Mouse (Mus musculus): ENCODE measurements around the gene Mtor. TPM values are rescaled to one million over a fixed set of nuclear protein-coding genes. Genes with fewer than 3 reads are reported as not detected.

Mtor gene
- total RNA-seq, 2 experiments from 2014 or later, result 85.4 to 91.7 TPM

Other genes starting within 250 kb of the Mtor start
- gene Disp3, start 160.6 kb upstream of the Mtor start, total RNA-seq (2021), result 10 to 100 TPM; 25.8 to 29.1 TPM
- gene Ubiad1, start 3.8 kb upstream of the Mtor start, total RNA-seq (2021), result 1 to 10 TPM; 8.9 to 9.1 TPM
- gene Angptl7, start 51.8 kb downstream of the Mtor start, total RNA-seq (2021), result under 1 TPM; 0.64 to 0.96 TPM
- 10 to 100 TPM; 44.3 to 47.1 TPM for gene Exosc10, start 109.8 kb downstream of the Mtor start, total RNA-seq (2021)
- 10 to 100 TPM; 70.5 to 82.3 TPM for gene Srm, start 142.9 kb downstream of the Mtor start, total RNA-seq (2021)
- gene Masp2, start 153.9 kb downstream of the Mtor start, total RNA-seq (2021), result 1 to 10 TPM; 1.8 to 2.4 TPM
- 100 to 1,000 TPM; 187 to 201 TPM for gene Tardbp, start 178.4 kb downstream of the Mtor start, total RNA-seq (2021)
- not detected for gene Gm572, start 194.7 kb downstream of the Mtor start, total RNA-seq (2021)

Data from left cerebral cortex, postnatal 25 days (tissue).